Mouse (Mus musculus): ENCODE results near the gene Nlk. TPM values are rescaled to one million over a fixed set of nuclear protein-coding genes. Genes with fewer than 3 reads are reported as not detected.

The Nlk gene
- polyA plus RNA-seq, 1 experiment from 2014 or later: 11.6 TPM

DNA sequence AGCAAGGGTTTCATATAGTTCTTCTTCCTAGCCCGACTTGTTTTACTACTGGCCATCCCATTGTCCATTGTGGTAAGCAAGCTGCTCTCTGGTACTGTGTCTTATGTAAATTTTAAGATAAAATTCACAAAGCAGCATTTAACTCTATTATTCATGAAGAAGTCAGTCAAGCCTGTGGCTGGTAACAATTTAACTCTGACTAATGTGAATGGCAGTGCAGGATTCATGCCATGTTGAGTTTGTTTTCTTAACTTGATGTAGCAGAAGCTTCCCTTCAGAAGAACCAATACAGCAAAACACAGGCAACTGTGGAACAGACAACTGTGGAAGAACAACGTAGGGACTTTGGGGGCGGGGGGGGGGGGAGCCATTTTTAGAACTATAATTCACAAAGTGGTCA, 68.3 kb downstream of the Nlk start:
- Histone ChIP-seq H3K4me2 (no peak overlapping the region), H3K9me3 (no peaks in the 10 kb centered on the region), H3K36me3 (0 out of 2 replicates have a peak, but pooled peaks cover 7% of the 10 kb centered on the region), H3K9ac (replicated peaks) (no peak overlapping the region), H3K4me3 (replicated peaks) (no peak overlapping the region), H3K27me3 (no peaks in the 10 kb centered on the region), H3K27ac (no peak overlapping the region), H3K4me1 (replicated peaks) (no peaks in the 10 kb centered on the region)
- ATAC-seq (ENCODE audit: insufficient number of reproducible peaks, insufficient read depth, low FRiP score, low TSS enrichment, low read depth): no peak
- 82% methylated on average over 3 of the region's 3 CpGs for WGBS

DNA sequence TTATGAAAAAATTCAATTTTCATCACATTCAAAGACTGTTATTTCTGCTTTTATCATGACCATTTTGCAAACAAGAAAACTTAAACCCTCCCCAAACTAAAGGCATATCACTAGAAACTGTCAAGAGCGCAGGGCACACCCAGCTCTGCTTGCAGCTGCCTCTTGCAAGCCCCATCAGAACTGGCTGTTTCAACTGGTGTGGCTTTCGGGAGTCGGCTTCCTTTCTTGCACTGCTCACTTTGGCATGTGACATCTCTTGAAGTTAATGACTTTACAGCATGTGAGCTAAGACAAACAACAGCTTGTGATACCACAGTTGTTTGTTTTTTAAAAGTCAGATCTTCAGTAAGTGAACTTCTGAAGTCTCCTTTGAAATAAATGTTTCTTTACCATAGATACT, 72.8 kb downstream of the Nlk start:
- 41% methylated on average over 3 of the region's 3 CpGs for WGBS
- ATAC-seq (ENCODE audit: insufficient number of reproducible peaks, insufficient read depth, low FRiP score, low TSS enrichment, low read depth): no peak

DNA sequence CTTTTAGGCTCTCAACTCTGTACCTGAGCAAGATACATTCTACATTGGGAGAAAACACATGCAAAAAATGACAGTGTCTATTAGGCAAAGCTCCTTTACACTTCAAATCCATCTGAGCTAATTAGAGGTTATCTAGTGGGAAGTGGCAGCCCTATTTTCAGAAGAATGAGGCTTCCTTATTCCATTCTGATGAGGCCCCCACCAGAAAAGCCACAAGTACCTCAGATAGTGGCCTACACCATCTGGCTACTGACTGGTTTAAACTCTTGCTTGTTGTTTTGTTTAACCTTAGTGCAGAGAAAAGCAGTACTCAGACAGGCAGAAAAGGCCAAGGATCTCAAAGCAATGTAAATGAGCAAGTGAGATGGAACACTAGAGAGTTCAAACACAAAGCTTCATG, 75.2 kb downstream of the Nlk start:
- H3K4me2 ChIP-seq: no peak overlapping the region
- no peak overlapping the region for H3K9ac ChIP-seq (replicated peaks)
- H3K36me3 ChIP-seq: peaks cover 13% of the 10 kb centered on the region
- no peak overlapping the region for H3K27ac ChIP-seq
- H3K4me3 ChIP-seq (replicated peaks): no peak overlapping the region
- H3K9me3 ChIP-seq: no peaks in the 10 kb centered on the region
- no peak for ATAC-seq (ENCODE audit: insufficient number of reproducible peaks, insufficient read depth, low FRiP score, low TSS enrichment, low read depth)
- no peaks in the 10 kb centered on the region for H3K4me1 ChIP-seq (replicated peaks)
- H3K27me3 ChIP-seq: no peaks in the 10 kb centered on the region

More for the DNA sequence above, 72.8 kb downstream of the Nlk start:
- no peaks in the 10 kb centered on the region for H3K27me3 ChIP-seq
- no peaks in the 10 kb centered on the region for H3K4me1 ChIP-seq (replicated peaks)
- no peak overlapping the region for H3K4me3 ChIP-seq (replicated peaks)
- H3K4me2 ChIP-seq: no peak overlapping the region
- 0 out of 2 replicates have a peak, but pooled peaks cover 9% of the 10 kb centered on the region for H3K36me3 ChIP-seq
- no peak overlapping the region for H3K9ac ChIP-seq (replicated peaks)
- H3K27ac ChIP-seq: no peak overlapping the region
- no peaks in the 10 kb centered on the region for H3K9me3 ChIP-seq

DNA sequence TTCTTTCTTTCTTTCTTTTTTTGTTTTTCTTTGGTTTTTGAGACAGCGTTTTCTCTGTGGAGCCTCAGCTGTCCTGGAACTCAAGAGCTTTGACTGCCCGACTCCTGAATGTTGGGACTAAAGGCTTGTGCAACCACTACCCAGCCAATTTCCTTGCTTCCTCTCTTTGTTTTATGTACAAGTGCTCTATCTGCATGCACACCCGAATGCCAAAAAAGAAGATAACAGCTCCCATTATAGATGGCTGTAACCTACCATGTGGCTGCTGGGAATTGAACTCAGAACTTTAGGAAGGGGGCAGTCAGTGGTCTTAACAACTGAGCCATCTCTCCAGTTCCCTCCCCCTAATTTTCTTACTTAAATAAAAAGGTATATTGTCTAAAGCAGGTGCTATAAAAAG, 77.0 kb downstream of the Nlk start:
- Histone ChIP-seq H3K9ac (replicated peaks) (no peak overlapping the region), H3K9me3 (no peaks in the 10 kb centered on the region), H3K4me1 (replicated peaks) (no peaks in the 10 kb centered on the region), H3K27ac (no peak overlapping the region), H3K27me3 (no peaks in the 10 kb centered on the region), H3K4me2 (no peak overlapping the region), H3K4me3 (replicated peaks) (no peak overlapping the region), H3K36me3 (peaks cover 13% of the 10 kb centered on the region)
- no peak for ATAC-seq (ENCODE audit: insufficient number of reproducible peaks, insufficient read depth, low FRiP score, low TSS enrichment, low read depth)
- WGBS: 94% methylated on average over 3 of the region's 3 CpGs

DNA sequence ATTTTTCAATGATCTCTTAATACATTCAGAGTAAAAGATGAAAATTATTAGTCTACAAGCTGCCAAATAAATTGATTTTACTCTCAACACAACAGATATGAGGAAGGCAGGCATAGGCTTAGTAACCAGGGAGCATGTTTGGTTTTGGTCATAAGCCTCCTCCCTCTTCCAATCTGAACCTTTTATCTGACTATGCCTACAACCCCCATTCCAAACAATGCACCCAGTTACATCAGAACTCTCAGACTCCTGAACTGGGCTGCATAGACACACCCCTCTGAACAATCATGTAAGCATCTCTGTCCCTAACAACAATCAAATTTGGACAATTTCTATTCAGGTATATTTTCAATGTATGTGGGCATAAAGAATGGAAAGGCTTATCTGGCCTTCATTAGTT, 85.9 kb downstream of the Nlk start:
- Histone ChIP-seq H3K4me1 (replicated peaks) (no peaks in the 10 kb centered on the region), H3K27ac (no peak overlapping the region), H3K4me3 (replicated peaks) (no peak overlapping the region), H3K36me3 (peaks cover 14% of the 10 kb centered on the region; the same call in 1 of the 2 replicates), H3K4me2 (no peak overlapping the region), H3K27me3 (no peaks in the 10 kb centered on the region), H3K9ac (replicated peaks) (no peak overlapping the region), H3K9me3 (no peaks in the 10 kb centered on the region)
- ATAC-seq (ENCODE audit: insufficient number of reproducible peaks, insufficient read depth, low FRiP score, low TSS enrichment, low read depth): no peak

DNA sequence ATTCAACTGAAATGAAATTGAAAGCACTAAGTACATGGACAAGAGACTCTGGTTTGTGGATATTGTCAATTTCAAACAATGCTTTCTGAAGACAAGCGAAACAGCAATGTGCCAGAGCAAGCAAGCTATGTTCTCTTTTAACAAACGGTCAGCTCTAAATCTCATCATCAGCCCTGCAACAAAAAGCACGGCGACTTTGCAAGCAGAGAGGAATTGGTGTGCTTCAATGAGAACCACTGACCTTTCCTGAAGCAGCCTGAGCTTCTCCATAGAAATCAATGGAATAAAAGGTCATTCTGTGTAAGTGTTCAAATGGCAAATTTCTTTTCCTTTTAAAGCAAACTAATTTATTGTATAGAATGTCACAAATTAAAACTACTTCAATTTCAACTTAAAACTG, 87.5 kb downstream of the Nlk start:
- Histone ChIP-seq H3K4me3 (replicated peaks) (no peak overlapping the region), H3K27me3 (no peaks in the 10 kb centered on the region)

DNA sequence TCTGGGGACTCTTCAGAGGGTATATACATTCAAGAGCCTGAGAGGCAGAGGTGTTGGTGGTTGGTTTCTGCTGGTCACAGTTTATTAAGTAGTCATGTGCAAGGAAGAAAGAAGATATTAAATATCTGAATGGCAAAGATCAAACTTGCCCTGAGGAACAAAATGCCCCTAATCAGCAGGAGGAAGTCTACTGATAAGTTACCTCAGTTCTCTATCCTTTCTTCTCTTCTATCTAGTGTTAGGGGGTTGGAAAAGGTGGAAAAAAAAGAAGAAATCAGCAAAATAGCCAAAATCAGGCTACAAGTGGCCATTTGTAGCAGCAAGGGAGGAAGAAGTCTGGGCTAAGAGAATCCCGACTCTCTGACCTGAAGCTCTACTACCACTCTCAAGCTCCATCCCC, 92.3 kb downstream of the Nlk start:
- H3K9me3 ChIP-seq: no peaks in the 10 kb centered on the region
- H3K36me3 ChIP-seq: peaks cover 10% of the 10 kb centered on the region; the same call in 1 of the 2 replicates
- no peak for ATAC-seq (ENCODE audit: insufficient number of reproducible peaks, insufficient read depth, low FRiP score, low TSS enrichment, low read depth)
- H3K4me3 ChIP-seq (replicated peaks): no peak overlapping the region
- H3K27me3 ChIP-seq: no peaks in the 10 kb centered on the region
- H3K4me2 ChIP-seq: no peak overlapping the region
- no peak overlapping the region for H3K9ac ChIP-seq (replicated peaks)
- H3K27ac ChIP-seq: no peak overlapping the region
- H3K4me1 ChIP-seq (replicated peaks): no peaks in the 10 kb centered on the region
- 75% methylated on average over 1 of the region's 1 CpGs for WGBS

More for the DNA sequence above, 87.5 kb downstream of the Nlk start:
- Histone ChIP-seq H3K27ac (no peak overlapping the region), H3K9ac (replicated peaks) (no peak overlapping the region), H3K4me2 (no peak overlapping the region), H3K9me3 (no peaks in the 10 kb centered on the region), H3K36me3 (peaks cover 18% of the 10 kb centered on the region; the same call in 1 of the 2 replicates), H3K4me1 (replicated peaks) (no peaks in the 10 kb centered on the region)
- WGBS: 90% methylated on average over 4 of the region's 4 CpGs
- ATAC-seq (ENCODE audit: insufficient number of reproducible peaks, insufficient read depth, low FRiP score, low TSS enrichment, low read depth): no peak

DNA sequence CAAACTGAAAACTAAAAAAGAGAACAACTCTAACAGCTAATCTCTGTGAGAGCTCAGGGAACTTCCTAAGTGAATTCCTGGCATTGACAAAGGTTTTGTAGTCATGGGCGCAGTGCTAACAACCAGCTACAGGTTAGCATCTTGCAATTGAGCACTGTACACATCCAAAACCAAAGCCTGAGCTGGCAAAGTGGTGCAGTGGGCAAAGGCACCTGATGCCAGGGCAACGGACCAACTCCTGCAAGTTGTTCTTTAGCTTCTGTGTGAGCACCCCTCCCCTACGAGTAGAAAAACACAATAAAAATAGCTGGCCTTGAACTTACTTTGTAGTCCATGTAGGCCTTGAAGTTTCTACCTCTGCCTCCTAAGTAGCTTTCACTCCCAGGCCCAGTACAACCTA, 94.4 kb downstream of the Nlk start:
- WGBS: 78% methylated on average over 3 of the region's 3 CpGs
- no peak overlapping the region for H3K27ac ChIP-seq
- no peak overlapping the region for H3K4me2 ChIP-seq
- no peak overlapping the region for H3K4me3 ChIP-seq (replicated peaks)
- H3K36me3 ChIP-seq: peaks cover 7% of the 10 kb centered on the region; the same call in 1 of the 2 replicates
- H3K9ac ChIP-seq (replicated peaks): no peak overlapping the region
- H3K27me3 ChIP-seq: no peaks in the 10 kb centered on the region
- ATAC-seq (ENCODE audit: insufficient number of reproducible peaks, insufficient read depth, low FRiP score, low TSS enrichment, low read depth): no peak
- H3K4me1 ChIP-seq (replicated peaks): 0 out of 2 replicates have a peak, but pooled peaks cover 3% of the 10 kb centered on the region
- H3K9me3 ChIP-seq: no peaks in the 10 kb centered on the region

DNA sequence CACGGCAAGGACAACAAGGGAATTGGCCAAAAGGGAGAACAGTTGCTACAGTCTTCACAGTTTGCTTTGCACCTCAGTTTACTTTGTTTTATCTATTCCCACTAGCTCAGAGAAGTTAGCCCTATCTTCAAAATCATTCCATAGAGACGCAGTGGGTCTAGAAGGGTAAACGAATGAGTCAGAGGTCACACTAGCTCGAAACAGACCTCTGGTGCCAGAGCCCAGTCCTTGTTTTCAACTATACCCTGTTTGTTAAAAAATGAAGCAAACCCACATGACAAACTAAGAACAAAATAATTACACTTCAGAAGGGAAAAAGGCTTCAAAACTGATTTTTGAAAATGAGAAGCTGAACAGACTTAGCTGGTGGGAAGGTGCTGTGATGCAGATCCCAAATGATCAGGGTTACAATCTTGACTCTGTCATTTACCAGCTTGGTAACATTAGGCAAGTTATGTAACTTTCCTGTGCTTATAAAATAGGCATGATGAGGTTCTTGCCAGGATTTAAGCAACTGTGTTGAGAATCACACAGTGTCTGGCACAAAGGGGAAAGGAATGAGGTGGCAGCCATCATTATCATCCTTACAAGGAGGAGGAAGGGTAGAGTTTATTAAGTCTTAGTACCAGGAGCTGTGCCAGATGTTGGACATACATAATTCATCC, 96.1 kb downstream of the Nlk start:
- H3K4me2 ChIP-seq: no peak overlapping the region
- H3K4me1 ChIP-seq (replicated peaks): peaks cover 12% of the 10 kb centered on the region
- no peaks in the 10 kb centered on the region for H3K27me3 ChIP-seq
- no peak overlapping the region for H3K9ac ChIP-seq (replicated peaks)
- H3K4me3 ChIP-seq (replicated peaks): no peak overlapping the region
- H3K9me3 ChIP-seq: no peaks in the 10 kb centered on the region
- ATAC-seq (ENCODE audit: insufficient number of reproducible peaks, insufficient read depth, low FRiP score, low TSS enrichment, low read depth): no peak
- no peak overlapping the region for H3K27ac ChIP-seq
- 85% methylated on average over 4 of the region's 4 CpGs for WGBS
- H3K36me3 ChIP-seq: peaks cover 7% of the 10 kb centered on the region; the same call in 1 of the 2 replicates

DNA sequence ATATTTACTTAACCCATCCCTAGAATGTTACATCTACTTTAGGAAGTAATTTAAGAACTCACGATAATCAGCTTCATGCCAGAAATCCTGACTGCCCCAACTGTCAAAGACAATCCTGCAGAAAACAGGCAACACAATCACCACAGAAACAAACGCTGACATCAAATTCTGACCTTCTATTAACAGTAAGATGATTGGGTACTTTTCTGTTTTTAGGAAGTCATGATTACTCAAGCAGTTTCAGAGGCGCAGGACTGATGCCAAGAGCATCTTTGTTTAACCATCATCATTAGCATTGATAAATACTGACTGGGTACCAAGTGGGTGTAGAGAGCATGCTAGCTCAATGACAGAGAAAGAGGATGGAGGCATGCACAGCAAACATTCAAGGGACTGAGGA, 96.7 kb downstream of the Nlk start:
- H3K9me3 ChIP-seq: no peaks in the 10 kb centered on the region
- no peak overlapping the region for H3K4me2 ChIP-seq
- 91% methylated on average over 3 of the region's 3 CpGs for WGBS
- H3K36me3 ChIP-seq: peaks cover 5% of the 10 kb centered on the region; the same call in 1 of the 2 replicates
- H3K4me3 ChIP-seq (replicated peaks): no peak overlapping the region
- H3K27ac ChIP-seq: no peak overlapping the region
- H3K4me1 ChIP-seq (replicated peaks): peaks cover 18% of the 10 kb centered on the region
- no peaks in the 10 kb centered on the region for H3K27me3 ChIP-seq
- no peak overlapping the region for H3K9ac ChIP-seq (replicated peaks)
- no peak for ATAC-seq (ENCODE audit: insufficient number of reproducible peaks, insufficient read depth, low FRiP score, low TSS enrichment, low read depth)

DNA sequence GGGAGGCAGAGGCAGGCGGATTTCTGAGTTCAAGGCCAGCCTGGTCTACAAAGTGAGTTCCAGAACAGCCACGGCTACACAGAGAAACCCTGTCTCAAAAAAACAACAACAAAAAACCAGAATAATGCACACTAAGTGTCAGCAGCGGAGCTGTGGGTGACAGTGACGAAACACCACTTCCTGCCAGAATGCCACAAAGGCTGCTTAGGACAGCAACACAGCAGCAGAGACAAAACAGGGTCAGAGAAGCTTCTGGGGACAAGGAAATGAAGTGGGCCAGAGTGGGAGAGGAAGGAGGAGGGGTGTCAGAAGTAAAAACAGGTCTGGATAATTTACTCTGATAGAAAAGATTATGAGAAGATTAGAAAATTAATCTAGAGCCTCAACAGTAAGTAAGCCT, 97.1 kb downstream of the Nlk start:
- WGBS: 82% methylated on average over 4 of the region's 4 CpGs
- Histone ChIP-seq H3K27ac (no peak overlapping the region), H3K9ac (replicated peaks) (no peak overlapping the region), H3K4me1 (replicated peaks) (peaks cover 22% of the 10 kb centered on the region), H3K27me3 (no peaks in the 10 kb centered on the region), H3K36me3 (peaks cover 3% of the 10 kb centered on the region; the same call in 1 of the 2 replicates), H3K4me2 (no peak overlapping the region), H3K9me3 (no peaks in the 10 kb centered on the region), H3K4me3 (replicated peaks) (no peak overlapping the region)
- ATAC-seq (ENCODE audit: insufficient number of reproducible peaks, insufficient read depth, low FRiP score, low TSS enrichment, low read depth): no peak

Measured in limb, embryonic 12.5 days (tissue).